Mouse (Mus musculus): ENCODE measurements around the gene Cap2. TPM values are rescaled to one million over a fixed set of nuclear protein-coding genes. Genes with fewer than 3 reads are reported as not detected.

Cap2 gene
- total RNA-seq, 1 experiment from 2014 or later: 4.6 TPM

GRCm38 (mm10) chr13:46695296-46695908 lies 193.8 kb downstream of the Cap2 start:
- no peak for DNase-seq

GRCm38 (mm10) chr13:46695932-46696331 lies 194.3 kb downstream of the Cap2 start:
- DNase-seq: no peak

- DNase-seq: no peak
Measured at GRCm38 (mm10) chr13:46696788-46697187, 195.1 kb downstream of the Cap2 start.

GRCm38 (mm10) chr13:46699372-46699771 lies 197.7 kb downstream of the Cap2 start:
- DNase-seq: no peak

Other genes with a start within 250 kb of the Cap2 start
- not detected in 2 replicates for gene Stmnd1, start 228.1 kb upstream of the Cap2 start, total RNA-seq (2021)
- gene Rbm24, start 83.4 kb upstream of the Cap2 start, total RNA-seq (2021): 10.4 and 17.8 TPM in 2 replicates
- 52.3 and 53.6 TPM in 2 replicates for gene Fam8a1, start 167.7 kb downstream of the Cap2 start, total RNA-seq (2021)
- 65.3 and 70.3 TPM in 2 replicates for gene Nup153, start 226.1 kb downstream of the Cap2 start, total RNA-seq (2021)